Mouse (Mus musculus) kidney, adult 2 months (tissue): ENCODE measurements around the gene Hacd1.
"Not testable (repeated sequence)": the region's sequence is repeated elsewhere in the genome, so short reads cannot be mapped to it uniquely, and the experiment has no call there.

Experiments used
- CTCF ChIP-seq: fragments of 200-500 bp; conservative IDR thresholded peaks from 2 replicates; pipeline ENCODE4 v1.5.1; 2011; ENCODE audit warnings: low read depth, mild to moderate bottlenecking, control low read depth, low read length, moderate library complexity, mixed read lengths; ENCODE audit not compliant: insufficient read depth, insufficient read length
- POLR2A ChIP-seq: fragments of 200-500 bp; IDR thresholded peaks from one replicate; pipeline ENCODE4 v1.6.1; 2011; ENCODE audit warnings: low read depth, low read length, control low read depth

DNA sequence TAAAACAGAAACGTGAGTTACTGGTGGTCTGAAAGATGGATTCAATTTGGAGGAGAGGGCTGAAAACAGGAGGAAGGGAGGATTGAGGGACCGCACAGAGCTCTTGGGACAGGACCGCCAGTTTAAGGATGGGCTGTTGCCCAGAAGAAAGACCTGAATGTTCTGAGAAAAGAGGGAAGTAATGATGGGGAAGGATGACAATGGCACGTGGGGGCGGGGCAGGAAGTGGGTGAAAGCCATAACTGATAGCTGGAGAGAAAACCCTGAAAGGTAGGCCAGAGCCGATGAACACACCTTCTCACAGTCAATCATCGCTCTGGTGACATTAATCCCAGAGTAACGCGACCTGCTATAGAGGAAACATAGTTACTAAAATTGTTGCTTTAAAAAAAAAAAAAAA, 22.6 kb upstream of the Hacd1 start:
- TF ChIP-seq CTCF, POLR2A: not testable (repeated sequence)
